Mouse (Mus musculus) adrenal gland, adult 2 months (tissue): ENCODE measurements at regions not wholly inside any gene's neighbourhood (a gene's known extent, or its start where the extent isn't known, plus 50 kb on each side); places are given as distances from the start of the nearest gene placed in this dataset.

Experiments
- DNase-seq: peaks from one replicate; pipeline ENCODE4 v3.0.0; 2021

DNA sequence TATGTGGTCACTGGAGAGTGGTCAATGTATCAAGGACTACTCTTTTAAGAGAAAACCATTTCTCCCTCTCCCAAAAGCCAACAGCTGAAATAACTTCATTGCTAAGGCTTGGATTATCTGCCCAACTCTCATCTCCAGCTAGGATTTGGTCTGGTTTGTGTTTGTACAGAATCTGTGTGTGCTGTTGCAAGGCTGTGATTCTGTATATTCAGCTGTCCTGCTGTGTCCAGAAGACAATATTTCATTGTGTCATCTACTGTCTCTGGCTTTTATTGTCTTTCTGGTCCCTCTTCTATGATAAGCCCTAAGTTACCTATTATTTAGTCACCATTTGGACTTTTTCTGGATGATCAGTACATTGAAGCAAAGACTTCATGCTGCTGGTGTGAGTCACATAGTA lies 110.9 kb downstream of the Cenpc1 start:
- no peak for DNase-seq

DNA sequence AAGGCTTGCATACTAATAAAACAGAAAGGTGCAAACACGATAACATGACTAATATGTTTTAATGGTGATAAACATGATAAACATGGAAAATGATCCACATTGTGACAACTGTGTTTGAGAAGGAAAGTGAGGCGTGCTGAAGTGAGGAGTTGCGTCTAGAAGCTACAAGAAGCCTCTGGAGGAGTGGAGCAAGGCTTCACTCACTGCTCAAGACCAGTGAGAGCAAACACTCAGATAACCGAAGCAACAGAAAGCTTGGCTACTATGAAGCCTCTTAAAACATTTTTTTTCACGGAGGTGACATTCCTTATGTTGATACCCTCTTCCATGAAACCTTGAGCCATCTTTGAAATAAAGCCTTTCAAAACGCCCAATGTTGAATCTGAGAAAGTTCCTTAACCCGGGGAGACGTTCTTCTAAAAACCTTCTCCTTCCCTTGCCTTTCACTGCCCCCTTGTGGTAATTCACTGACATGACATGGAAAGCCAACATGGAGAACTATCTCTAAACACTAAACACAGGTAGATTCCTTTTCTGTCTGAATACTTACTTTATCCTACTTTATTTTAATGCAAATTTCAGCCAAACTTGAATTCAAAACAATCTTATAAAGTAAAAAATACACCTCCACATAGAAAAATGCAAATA lies 128.6 kb downstream of the Cenpc1 start:
- peak; percentile 3 for DNase-seq

DNA sequence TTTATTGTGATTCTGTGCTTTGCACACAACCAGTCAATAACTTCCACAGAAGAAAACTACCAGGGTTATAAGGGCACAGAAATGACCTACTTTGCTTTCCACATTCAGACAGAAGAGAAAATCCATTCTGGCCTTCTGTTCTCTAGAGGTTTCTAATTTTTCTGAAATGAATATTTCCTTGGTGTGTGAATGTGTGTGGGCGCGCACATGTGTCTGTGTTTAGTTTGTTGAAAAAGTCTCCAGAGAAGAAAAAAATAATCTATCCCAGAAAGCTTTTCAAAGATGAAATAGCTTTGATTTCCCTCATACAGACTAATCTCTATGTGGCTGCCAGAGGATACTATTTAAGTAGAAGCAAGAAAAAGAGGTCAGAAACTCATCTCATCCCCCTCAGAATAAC lies 147.1 kb downstream of the Cenpc1 start:
- no peak for DNase-seq

DNA sequence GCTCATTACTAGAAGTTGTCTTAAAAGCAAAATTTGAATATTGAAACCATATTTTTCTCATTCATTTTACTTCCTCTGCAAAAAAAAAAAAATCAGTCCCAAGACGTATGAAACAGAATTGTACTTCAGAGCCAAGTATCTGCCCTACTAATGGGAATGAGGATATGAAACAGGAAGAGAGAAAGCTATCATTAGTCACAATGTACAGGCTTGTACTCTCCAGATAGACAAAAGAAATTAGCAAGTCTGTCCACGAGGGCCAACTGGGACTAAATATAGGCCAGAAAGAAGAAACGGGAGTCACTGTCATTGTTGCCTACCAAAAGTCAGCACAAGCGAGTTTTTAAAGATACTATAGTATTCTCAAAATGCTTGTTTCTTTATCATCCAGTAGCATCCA lies 150.4 kb downstream of the Cenpc1 start:
- no peak for DNase-seq

- no peak for DNase-seq
These were observed 168.9 kb downstream of the Cenpc1 start for GRCm38 (mm10) chr5:85896452-85896851.

DNA sequence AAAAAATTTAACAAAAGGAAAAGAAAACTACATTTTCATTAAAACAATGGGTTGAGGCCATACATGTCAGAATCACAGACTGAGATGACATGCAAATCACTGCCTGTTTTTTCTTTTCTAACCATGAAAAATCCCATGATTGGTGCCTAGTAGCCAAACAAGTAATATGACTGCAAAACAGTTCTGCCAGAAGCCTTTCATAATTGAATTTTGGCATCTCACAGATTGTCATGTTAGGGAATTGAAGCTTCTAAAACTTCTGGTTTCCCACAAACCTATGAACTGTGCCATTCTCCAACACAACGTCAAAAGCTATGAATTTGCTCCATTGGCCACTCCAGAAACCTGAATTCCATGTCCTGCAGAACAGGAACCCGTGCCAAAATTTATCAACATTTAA lies 169.6 kb downstream of the Cenpc1 start:
- DNase-seq = no peak

DNA sequence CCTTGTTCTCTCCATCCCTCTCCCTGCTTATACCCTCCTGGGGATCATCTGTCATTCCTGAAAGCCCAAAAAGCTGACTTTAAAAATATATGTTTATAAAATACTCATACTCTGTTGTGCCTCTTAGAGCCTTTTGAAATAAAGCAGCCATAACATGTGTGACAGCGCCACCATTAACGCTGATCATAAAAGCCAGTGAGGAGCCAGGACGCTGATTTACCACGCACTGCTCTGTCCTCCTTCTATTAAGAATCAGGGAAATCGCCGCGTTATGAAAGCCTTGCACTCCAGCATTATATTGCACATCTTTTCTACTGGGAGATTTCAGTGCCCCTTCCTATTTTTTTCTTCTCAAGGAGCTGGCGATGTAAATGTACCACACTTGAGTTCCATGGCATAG lies 195.1 kb downstream of the Cenpc1 start:
- DNase-seq = no peak

DNA sequence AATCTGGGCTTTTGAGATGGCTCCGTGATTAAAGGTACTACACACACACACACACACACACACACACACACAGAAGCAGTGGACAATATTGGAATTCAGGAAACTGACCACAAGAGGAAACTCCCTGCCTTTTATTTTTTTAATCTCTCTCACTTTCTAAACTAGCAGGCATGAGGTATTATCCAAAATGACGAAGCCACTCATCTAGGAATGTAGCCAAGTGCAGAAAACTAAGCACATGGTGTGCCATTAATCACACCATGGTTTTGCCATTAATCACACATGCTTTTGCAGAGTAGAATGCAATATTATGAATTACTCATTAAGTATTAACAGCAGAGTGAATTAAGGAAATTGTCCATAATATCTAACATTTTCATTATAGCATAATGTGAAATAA lies 232.8 kb downstream of the Cenpc1 start:
- no peak for DNase-seq

GRCm38 (mm10) chr5:85795531-85796197 lies 269.7 kb downstream of the Cenpc1 start:
- DNase-seq = no peak

DNA sequence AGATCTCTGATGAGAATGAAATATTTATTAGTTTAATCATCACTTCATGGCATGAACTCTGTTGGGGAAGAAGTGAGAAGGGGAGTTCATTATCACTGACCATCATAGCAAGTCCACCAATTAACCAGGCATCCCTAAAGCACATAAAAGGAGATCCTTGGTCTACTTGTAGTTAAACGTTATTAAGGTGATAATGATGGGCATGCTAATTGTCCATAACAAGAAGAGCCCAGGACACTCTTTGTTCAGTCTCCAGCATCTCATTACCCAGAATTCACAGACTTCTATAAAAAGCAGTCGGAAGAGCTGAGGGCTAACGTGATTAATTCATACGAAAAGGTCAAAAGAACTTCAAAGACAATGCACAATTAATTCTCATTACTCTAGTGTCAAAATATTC lies 272.2 kb downstream of the Cenpc1 start:
- no peak for DNase-seq

GRCm38 (mm10) chr5:85780730-85781454 lies 284.5 kb downstream of the Cenpc1 start:
- no peak for DNase-seq

DNA sequence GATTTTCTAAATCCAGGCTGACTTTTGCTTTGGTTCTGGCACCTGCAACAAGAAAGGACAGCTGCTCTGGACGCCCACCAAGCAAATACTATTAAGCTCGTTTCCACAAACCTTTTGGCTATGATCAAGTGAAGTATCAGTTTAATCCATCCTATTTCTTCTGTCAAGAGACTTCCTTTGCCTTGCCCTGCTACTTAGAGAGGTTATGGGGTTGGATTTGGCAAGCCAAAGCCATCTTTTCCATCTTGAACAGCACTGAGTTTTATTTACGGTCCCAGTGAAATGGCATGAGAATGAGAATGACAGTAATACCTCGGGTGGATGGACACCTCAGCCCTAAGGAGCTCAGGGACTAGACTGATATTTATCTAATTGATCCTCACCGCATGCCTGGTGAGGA lies 285.4 kb downstream of the Cenpc1 start:
- DNase-seq = no peak

- DNase-seq = no peak
These were observed 286.2 kb downstream of the Cenpc1 start for GRCm38 (mm10) chr5:85779205-85779604.

DNA sequence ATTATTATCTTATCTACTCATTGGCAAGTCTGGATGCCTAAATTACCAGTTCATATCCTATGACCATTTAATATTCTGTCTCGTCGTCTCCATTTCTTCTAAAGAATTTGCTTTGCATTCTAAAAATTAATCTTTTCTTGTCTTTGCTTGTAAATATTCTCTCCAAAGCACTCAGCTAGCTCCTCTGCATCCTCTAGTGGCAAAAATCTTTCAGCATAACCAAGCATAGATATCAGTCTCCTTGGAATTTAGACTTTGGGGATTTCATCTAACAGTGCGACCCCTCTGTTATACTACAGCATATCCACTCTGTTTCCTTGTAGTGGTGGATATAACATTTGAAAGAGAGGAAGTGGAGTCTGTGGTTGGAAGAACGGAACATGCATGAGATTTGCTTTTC lies 292.7 kb downstream of the Cenpc1 start:
- no peak for DNase-seq

GRCm38 (mm10) chr5:85772086-85772485 lies 293.3 kb downstream of the Cenpc1 start:
- no peak for DNase-seq

DNA sequence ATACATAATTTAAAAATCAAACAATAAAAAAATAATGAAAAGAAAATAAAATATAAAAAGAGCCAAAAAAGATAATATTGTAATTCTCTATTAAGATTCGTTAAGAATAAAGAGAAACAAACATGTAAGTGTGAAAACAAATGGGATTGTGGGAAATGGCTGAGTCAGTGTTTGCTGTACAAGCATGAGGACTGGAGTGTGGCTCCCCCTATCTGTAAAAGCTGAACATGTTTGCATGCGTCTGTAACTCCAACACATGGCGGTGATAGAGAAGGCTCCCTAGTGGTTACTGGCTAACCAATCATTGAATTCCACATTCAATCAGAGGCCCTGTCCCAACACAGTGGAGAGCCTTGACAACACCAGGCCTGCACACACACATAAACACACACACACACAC lies 298.2 kb downstream of the Cenpc1 start:
- DNase-seq = no peak

GRCm38 (mm10) chr5:85756716-85757115 lies 308.7 kb downstream of the Cenpc1 start:
- peak; percentile 3 for DNase-seq

- DNase-seq = no peak
These were observed 311.2 kb downstream of the Cenpc1 start for GRCm38 (mm10) chr5:85754227-85754626.

GRCm38 (mm10) chr5:85753109-85753508 lies 312.3 kb downstream of the Cenpc1 start:
- no peak for DNase-seq

DNA sequence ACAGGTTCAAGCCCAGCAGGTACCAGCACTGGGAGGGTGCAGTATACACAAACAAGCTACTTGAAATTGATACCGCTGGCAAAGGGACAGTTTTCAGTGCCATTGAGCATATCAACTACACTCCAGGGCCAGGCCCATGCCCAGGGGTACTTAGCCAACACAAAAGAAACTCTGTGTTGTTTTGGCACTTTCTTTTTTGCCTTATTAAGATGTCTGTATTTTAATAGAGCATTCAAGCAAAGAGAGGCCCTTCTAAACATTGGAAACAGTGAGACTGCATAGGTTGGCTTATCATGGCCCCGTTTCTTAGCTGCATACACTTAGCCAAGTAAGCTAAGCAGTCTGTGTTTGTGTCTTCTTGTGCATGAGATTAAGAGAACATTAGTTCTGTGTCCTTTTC lies 313.7 kb downstream of the Cenpc1 start:
- no peak for DNase-seq

DNA sequence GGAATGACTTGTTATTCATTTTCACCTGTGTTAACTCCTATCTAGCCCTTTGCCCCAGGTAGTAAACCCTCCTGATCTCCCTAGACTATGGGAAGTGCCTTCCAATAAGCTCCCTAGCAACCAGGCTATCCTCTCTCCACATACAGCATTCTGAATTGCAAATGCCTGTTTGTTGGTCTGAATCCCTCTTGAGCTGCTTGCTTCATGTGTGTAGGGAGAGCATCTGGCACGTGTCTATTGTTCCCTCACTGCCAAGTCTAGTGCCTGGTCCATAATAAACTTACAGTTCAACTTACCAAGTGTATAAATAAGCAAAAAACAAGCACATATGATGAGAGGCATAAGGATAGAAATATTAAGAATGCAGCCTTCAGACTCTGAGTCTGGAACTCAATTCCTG lies 314.5 kb downstream of the Cenpc1 start:
- no peak for DNase-seq

GRCm38 (mm10) chr5:85729613-85730012 lies 335.8 kb downstream of the Cenpc1 start:
- DNase-seq = no peak

DNA sequence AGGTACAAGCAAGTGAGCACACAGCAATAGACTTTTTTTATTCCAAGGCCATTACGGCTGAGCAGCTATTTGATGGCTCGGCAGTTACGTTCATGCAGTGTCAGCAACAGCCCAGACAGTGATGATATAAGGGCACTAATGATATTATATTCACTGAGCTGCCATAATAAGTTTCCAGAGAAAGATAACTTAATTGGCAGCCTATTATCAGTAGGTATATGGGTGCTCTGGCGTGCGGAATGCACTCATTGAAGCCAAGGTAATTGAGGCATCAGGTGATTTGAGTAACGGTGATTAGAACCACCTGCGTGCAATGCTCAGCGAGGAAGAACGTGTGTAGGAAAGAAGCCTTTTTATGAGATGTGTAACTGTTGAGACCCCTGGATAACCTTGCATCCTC lies 358.0 kb downstream of the Cenpc1 start:
- DNase-seq = no peak

GRCm38 (mm10) chr5:85706598-85706997 lies 358.8 kb downstream of the Cenpc1 start:
- DNase-seq = no peak
